Mouse (Mus musculus) midbrain, embryonic 16.5 days (tissue): ENCODE results near the gene Pdgfd. TPM values are rescaled to one million over a fixed set of nuclear protein-coding genes. Genes with fewer than 3 reads are reported as not detected.
"Not testable (repeated sequence)": the region's sequence is repeated elsewhere in the genome, so short reads cannot be mapped to it uniquely, and the experiment has no call there.

Source experiments
- ATAC-seq: fragments of 200-750 bp; cut with Nextera tagmentation; 2 replicates; pipeline ENCODE4 v1.8.0; 2017; ENCODE audit warnings: moderate TSS enrichment
- H3K27ac ChIP-seq: fragments of 300-500 bp; sonication (generic); 2 replicates; pipeline ENCODE4 v1.5.1; 2014; ENCODE audit warnings: mild to moderate bottlenecking, low read length, mixed read lengths
- H3K27me3 ChIP-seq: fragments of 300-500 bp; sonication (generic); 2 replicates; pipeline ENCODE4 v1.6.1; 2014; ENCODE audit warnings: low read depth, low read length, mixed read lengths; ENCODE audit not compliant: control insufficient read depth, insufficient read depth
- H3K36me3 ChIP-seq: fragments of 300-500 bp; sonication (generic); 2 replicates; pipeline ENCODE4 v1.6.1; 2014; ENCODE audit warnings: mild to moderate bottlenecking, low read length, moderate library complexity, mixed read lengths; ENCODE audit not compliant: control insufficient read depth, insufficient read depth
- H3K4me1 ChIP-seq: fragments of 300-500 bp; sonication (generic); 2 replicates; pipeline ENCODE4 v1.6.1; 2014; ENCODE audit warnings: mild to moderate bottlenecking, low read length, mixed read lengths; ENCODE audit not compliant: control insufficient read depth, insufficient read depth
- H3K4me2 ChIP-seq: fragments of 300-500 bp; sonication (generic); 2 replicates; pipeline ENCODE4 v1.6.1; 2014; ENCODE audit warnings: mild to moderate bottlenecking, low read length, mixed read lengths
- H3K4me3 ChIP-seq: fragments of 300-500 bp; sonication (generic); 2 replicates; pipeline ENCODE4 v1.5.1; 2014; ENCODE audit warnings: low read depth, mild to moderate bottlenecking, low read length, moderate library complexity, mixed read lengths
- H3K9ac ChIP-seq: fragments of 300-500 bp; sonication (generic); 2 replicates; pipeline ENCODE4 v1.6.1; 2014; ENCODE audit warnings: low read depth, low read length, mixed read lengths
- H3K9me3 ChIP-seq: fragments of 300-500 bp; sonication (generic); replicated peaks from 2 replicates; pipeline ENCODE4 v1.6.1; 2014; ENCODE audit warnings: mild to moderate bottlenecking, low read length, mixed read lengths; ENCODE audit not compliant: control insufficient read depth, poor library complexity, severe bottlenecking
- WGBS: fragments of 180-500 bp; shearing (Covaris S2); extraction: QIAGEN DNeasy Blood & Tissue Kit; methylation state at CpG from one replicate; pipeline ENCODE4 v1.1.7; 2014; 5-methylcytosine and 5-hydroxymethylcytosine counted together
- polyA plus RNA-seq: library from polyadenylated mRNA; unstranded; fragments of >200 nt; fragmentation: Nextera tagmentation; extraction: Ambion mirVana; gene quantifications from 2 replicates; pipeline ENCODE4 v1.2.1, GENCODE M21; 2015

Pdgfd gene
- polyA plus RNA-seq, 1 experiment from 2014 or later = 3.1 TPM

DNA sequence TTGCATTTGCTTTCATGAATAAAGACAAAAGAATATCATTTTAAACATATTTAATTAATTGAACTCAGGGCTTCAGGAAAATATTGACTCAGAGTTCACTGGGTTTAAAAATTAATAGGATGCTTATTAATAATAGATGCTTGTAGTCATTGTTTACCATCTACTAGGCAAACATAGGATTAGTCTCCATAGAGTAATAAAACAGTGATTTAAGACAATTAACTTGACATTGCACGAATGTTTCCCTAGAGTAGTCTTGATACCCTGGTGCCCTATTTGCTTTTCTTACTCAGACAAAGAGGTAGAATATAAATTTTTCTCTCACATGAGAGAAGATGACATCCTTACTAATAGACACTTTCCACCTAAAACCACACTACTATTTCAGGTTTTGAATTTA is 49.1 kb downstream of the Pdgfd start:
- Histone ChIP-seq H3K27me3 (no peaks in the 10 kb centered on the region), H3K9me3 (no peaks in the 10 kb centered on the region), H3K4me1 (no peaks in the 10 kb centered on the region), H3K9ac (no peak overlapping the region), H3K4me2 (no peak overlapping the region), H3K27ac (no peak overlapping the region), H3K36me3 (no peaks in the 10 kb centered on the region), H3K4me3 (no peak overlapping the region)
- ATAC-seq = no peak
- WGBS = 61% methylated on average over 1 of the region's 1 CpGs

DNA sequence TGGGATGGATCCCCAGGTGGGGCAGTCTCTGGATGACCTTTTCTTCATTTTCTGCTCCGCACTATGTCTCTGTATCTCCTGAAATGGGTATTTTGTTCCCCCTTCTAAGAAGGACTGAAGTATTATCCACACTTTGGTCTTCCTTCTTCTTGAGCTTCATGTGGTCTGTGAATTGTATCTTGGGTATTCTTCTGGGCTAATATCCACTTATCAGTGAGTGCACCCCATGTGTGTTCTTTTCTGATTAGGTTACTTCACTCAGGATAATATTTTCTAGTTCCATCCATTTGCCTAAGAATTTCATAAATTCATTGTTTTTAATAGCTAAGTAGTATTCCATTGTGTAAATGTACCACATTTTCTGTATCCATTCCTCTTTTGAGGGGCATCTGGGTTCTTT is 67.6 kb downstream of the Pdgfd start:
- not testable (repeated sequence) for H3K4me2 ChIP-seq, H3K9ac ChIP-seq, H3K4me3 ChIP-seq, H3K9me3 ChIP-seq, H3K27me3 ChIP-seq, H3K4me1 ChIP-seq, H3K27ac ChIP-seq, ATAC-seq, H3K36me3 ChIP-seq
- WGBS = 94% methylated on average over 1 of the region's 1 CpGs

DNA sequence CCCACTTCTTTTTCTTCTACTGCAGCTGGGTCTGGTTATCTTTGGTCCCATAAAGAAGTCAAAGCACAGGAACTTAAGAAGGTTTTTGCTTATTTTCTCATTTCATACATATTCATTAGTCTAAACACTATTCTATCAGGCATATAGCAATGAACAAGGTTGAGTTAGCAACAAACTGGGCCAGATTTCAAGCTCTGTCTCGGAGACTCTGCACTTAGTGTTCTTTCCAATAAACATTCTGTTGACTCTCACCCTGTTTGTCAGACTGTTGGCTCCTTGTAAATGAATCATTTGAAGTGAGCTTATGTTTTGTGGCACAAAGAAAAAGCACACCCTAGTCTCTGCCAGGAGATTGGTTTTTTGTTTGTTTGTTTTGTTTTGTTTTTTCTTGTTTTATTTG is 81.9 kb downstream of the Pdgfd start:
- H3K36me3 ChIP-seq = no peaks in the 10 kb centered on the region
- H3K27me3 ChIP-seq = no peaks in the 10 kb centered on the region
- H3K9me3 ChIP-seq = no peaks in the 10 kb centered on the region
- 57% methylated on average over 1 of the region's 1 CpGs for WGBS
- H3K4me2 ChIP-seq = no peak overlapping the region
- H3K27ac ChIP-seq = no peak overlapping the region
- ATAC-seq = peak; percentile 59; the same call in 1 of the 2 replicates
- no peak overlapping the region for H3K4me3 ChIP-seq
- no peak overlapping the region for H3K9ac ChIP-seq
- no peaks in the 10 kb centered on the region; the same call in 1 of the 2 replicates for H3K4me1 ChIP-seq

DNA sequence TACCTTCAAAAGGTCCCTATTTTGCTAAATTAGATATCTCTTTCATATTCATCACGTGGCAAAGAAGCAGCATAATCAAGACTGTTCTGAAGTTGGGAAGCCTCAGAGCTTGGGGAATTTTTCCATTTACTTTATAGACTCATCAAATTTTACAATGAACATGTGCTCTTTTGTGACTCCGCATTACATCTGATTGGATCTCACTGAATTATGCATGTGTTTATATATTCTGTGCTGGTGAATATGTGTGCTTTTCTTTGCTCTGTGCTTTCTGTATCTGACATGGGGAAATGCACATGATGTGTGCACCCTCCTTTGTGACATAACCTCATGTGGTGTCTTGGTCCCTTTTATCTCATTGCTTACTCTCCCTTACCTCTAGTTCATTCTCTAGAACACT is 83.6 kb downstream of the Pdgfd start:
- H3K27me3 ChIP-seq = no peaks in the 10 kb centered on the region
- no peak overlapping the region for H3K4me2 ChIP-seq
- H3K9me3 ChIP-seq = no peaks in the 10 kb centered on the region
- no peak overlapping the region for H3K9ac ChIP-seq
- no peak overlapping the region for H3K4me3 ChIP-seq
- H3K27ac ChIP-seq = no peak overlapping the region
- H3K36me3 ChIP-seq = no peaks in the 10 kb centered on the region
- WGBS = 65% methylated on average over 2 of the region's 2 CpGs
- no peak for ATAC-seq
- H3K4me1 ChIP-seq = no peaks in the 10 kb centered on the region; the same call in 1 of the 2 replicates

DNA sequence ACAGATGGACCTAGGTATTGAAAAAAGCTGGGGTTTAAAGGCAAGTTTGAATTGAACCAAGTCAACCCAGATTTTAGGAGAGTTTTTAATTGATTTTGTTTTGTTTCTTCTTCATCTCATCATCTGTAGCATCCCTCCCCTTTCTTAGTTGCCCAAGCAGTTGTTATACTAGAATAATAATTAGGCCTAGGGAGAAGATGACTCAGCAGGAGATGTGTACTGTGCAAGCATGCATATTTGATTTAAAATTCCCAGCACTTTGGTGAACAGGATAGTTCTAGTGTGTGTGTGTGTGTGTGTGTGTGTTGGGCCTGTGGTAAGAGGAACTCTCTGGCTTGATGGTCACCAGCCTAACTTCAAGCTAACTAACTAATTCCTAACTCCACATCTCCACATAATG is 88.7 kb downstream of the Pdgfd start:
- Histone ChIP-seq H3K9me3 (no peaks in the 10 kb centered on the region), H3K4me1 (no peaks in the 10 kb centered on the region), H3K4me2 (no peak overlapping the region), H3K27ac (no peak overlapping the region), H3K27me3 (no peaks in the 10 kb centered on the region), H3K9ac (no peak overlapping the region), H3K4me3 (no peak overlapping the region), H3K36me3 (no peaks in the 10 kb centered on the region)
- ATAC-seq = no peak

DNA sequence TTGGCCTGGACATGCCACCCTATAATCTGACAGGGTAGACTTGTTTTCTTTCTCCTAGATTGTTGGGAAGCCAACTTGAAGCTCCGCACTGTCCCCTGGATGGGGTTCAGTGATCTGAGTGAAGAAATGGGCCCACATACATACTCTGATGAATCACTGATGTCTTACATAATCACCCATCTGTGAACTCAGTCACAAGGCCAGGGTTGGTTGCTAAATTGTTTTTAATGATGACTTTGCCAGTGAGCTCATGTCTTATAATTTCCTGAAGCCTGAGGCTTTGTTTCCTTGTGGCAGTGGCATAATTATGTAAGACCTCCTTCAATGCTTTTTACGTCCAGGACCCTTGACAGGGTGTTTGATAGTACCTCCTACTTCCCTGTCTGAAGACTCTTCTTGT is 96.4 kb downstream of the Pdgfd start:
- Histone ChIP-seq H3K27me3 (no peaks in the 10 kb centered on the region), H3K9ac (no peak overlapping the region), H3K4me1 (no peaks in the 10 kb centered on the region), H3K27ac (no peak overlapping the region), H3K4me3 (no peak overlapping the region), H3K9me3 (no peaks in the 10 kb centered on the region), H3K4me2 (no peak overlapping the region), H3K36me3 (no peaks in the 10 kb centered on the region)
- no peak for ATAC-seq
- 93% methylated on average over 2 of the region's 2 CpGs for WGBS

DNA sequence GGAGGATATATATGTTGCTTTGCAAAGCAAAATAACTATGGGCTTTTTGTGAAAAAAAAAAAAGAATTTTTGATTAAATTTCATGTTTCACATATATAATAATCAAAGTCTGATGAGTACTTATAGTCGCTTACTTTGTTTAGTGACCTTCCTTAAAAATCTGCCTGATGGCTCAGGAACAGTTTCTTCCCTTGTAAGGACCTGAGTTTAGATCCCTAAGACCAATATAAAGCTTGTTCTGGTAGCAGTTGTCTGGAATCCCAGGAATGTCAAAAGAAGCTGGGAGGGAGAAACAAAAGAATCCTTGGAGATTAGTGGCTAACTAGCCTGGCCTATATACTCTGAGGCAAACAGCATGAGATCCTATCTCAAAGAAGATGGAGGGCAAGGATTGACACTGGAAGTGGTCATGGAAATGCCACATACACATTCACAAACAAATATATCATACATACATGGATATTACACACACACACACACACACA is 101.5 kb downstream of the Pdgfd start, which contains the start of gene Ddi1:
Gene Ddi1 (minus strand): TSS at position 51 of the 485 bp plus-strand sequence.
- H3K4me2 ChIP-seq = no peak within 1 kb of the TSS
- H3K9me3 ChIP-seq = no peaks in the 10 kb centered on the region
- H3K9ac ChIP-seq = no peak within 1 kb of the TSS
- no peaks in the 10 kb centered on the region for H3K36me3 ChIP-seq
- WGBS = 70% methylated on average over 1 of the region's 1 CpGs
- H3K27ac ChIP-seq = no peak within 1 kb of the TSS
- no peak within 1 kb of the TSS for H3K4me3 ChIP-seq
- ATAC-seq = no peak
- no peaks in the 10 kb centered on the region for H3K4me1 ChIP-seq
- H3K27me3 ChIP-seq = no peaks in the 10 kb centered on the region

DNA sequence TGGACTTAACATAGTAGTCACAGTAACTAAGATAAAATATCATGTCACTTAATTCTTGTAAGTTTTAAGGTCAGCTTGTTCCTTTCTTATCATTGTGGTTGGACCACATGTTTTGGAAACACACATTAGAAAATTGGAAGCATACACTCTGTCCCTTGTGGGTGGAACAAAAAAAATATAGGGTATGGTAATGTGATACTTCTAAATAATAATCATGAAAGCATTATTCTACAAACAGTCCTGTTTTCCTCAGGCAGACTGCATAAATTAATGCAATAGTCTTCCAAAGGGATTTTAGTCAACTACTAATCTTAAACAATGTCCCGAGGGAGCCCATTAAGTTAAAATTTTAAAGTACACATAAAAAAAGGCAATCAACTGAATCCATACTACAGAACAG is 108.0 kb downstream of the Pdgfd start:
- 95% methylated on average over 1 of the region's 1 CpGs for WGBS
- no peak for ATAC-seq
- no peaks in the 10 kb centered on the region for H3K27me3 ChIP-seq
- H3K36me3 ChIP-seq = no peaks in the 10 kb centered on the region
- H3K4me3 ChIP-seq = no peak overlapping the region
- no peak overlapping the region for H3K9ac ChIP-seq
- H3K9me3 ChIP-seq = no peaks in the 10 kb centered on the region
- H3K27ac ChIP-seq = no peak overlapping the region
- no peaks in the 10 kb centered on the region for H3K4me1 ChIP-seq
- no peak overlapping the region for H3K4me2 ChIP-seq

DNA sequence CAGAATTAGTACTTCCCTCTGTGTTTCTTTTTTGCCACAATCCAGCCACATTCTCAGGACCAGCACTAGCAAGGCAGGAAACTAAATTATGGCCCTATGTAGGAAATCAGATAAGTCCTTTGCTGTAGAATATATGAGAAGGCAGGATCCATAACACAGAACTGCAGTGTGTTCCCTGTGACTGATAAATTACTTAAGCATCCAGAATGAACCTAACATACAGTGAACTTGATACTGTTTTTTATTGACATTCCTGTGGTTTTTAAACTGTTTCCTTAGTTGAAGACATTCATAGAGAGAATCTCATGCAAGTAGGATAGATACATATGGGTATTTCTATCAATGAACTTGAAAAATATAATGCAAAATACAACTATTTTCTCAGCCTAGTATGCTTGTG is 109.1 kb downstream of the Pdgfd start:
- Histone ChIP-seq H3K27me3 (no peaks in the 10 kb centered on the region), H3K4me2 (no peak overlapping the region), H3K4me1 (no peaks in the 10 kb centered on the region), H3K36me3 (no peaks in the 10 kb centered on the region), H3K9ac (no peak overlapping the region), H3K27ac (no peak overlapping the region), H3K9me3 (no peaks in the 10 kb centered on the region), H3K4me3 (no peak overlapping the region)
- no peak for ATAC-seq

DNA sequence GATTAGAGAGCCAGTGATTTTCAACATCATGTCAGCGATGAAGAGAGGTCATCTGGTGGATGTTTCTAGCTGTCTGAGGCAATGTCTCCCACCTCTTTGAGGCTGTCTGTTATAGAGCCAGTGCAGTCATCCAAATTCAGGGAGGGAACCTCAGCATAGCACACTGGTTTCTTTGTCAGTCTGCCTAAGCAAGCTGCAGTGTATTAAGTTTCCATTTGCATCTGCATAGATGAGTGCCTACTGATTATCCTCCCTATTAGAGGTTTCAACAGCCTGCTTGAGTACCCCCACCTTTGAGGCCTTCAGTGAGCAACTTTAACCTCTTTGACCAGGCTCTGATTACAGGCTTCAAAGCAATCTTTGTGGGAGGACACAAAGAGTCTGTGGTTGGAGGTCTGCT is 118.4 kb downstream of the Pdgfd start:
- ATAC-seq = no peak
- Histone ChIP-seq H3K27ac (no peak overlapping the region), H3K9me3 (no peaks in the 10 kb centered on the region), H3K4me1 (peaks cover 4% of the 10 kb centered on the region; the same call in 1 of the 2 replicates), H3K36me3 (no peaks in the 10 kb centered on the region), H3K4me3 (no peak overlapping the region), H3K9ac (no peak overlapping the region), H3K27me3 (no peaks in the 10 kb centered on the region), H3K4me2 (no peak overlapping the region)
- 26% methylated on average over 1 of the region's 1 CpGs for WGBS
